Mouse (Mus musculus): Measurements from ENCODE around the gene Mad2l2. TPM values are rescaled to one million over a fixed set of nuclear protein-coding genes. Genes with fewer than 3 reads are reported as not detected.
"Not testable (repeated sequence)": the region's sequence is repeated elsewhere in the genome, so short reads cannot be mapped to it uniquely, and the experiment has no call there.

Mad2l2 gene
- polyA plus RNA-seq, 1 experiment from 2014 or later, result 44.7 TPM

DNA sequence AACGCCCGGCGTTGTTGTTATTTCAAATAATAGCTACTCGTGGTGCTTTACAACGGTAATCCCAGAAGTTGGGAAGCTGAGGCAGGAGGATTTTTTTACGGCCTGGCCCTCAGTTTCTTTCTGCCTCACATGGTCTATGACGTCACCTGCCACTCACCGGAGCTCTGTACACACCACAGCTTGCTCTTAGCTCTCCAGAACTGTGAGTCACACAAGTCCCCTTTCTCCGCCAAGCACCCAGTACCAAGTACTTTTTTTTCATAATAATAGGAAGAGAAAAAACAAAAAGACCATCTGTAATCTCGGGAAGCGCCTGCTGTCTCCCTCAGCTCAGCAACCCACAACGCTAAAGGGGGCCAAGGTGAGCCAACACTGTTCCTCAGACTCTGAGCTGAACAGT is 51.3 kb downstream of the Mad2l2 start:
- Histone ChIP-seq H3K4me3 (ENCODE audit: low read depth, low read length) (no peak overlapping the region), H3K9me3 (ENCODE audit: control insufficient read depth, low read length) (no peaks in the 10 kb centered on the region), H3K27me3 (replicated peaks; ENCODE audit: control insufficient read depth, insufficient read depth, low read length) (peaks cover 29% of the 10 kb centered on the region), H3K4me2 (no peak overlapping the region), H3K36me3 (ENCODE audit: control insufficient read depth, insufficient read depth, low read length) (no peaks in the 10 kb centered on the region), H3K27ac (ENCODE audit: low read depth, low read length) (no peak overlapping the region), H3K9ac (ENCODE audit: low read depth, low read length) (no peak overlapping the region), H3K4me1 (replicated peaks; ENCODE audit: control insufficient read depth, insufficient read depth, low read length) (no peaks in the 10 kb centered on the region)
- no peak for ATAC-seq (replicated peaks; ENCODE audit: low FRiP score)
- 81% methylated on average over 12 of the region's 12 CpGs for WGBS
- DNase-seq (ENCODE audit: low spot score), result no peak

DNA sequence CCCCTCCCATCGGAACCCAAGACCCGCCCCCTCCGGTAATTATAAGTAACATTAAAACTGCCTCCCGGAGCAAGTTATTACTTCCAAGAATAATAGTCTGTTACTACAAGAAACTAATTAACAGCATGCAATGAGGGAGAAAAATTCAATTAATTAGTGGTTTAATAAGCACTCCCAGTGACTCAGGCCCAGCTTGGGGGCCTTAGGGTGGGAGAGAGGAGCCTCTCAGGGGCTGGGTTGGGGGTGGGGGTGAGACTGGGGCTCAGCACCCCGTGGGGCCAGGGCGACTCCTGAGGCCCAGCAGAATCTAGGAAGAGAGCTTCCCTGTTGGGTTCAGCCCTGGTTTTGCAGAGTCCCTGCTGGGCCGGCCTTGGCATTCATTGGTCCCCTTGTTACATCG is 52.2 kb downstream of the Mad2l2 start:
- no peaks in the 10 kb centered on the region for H3K36me3 ChIP-seq (ENCODE audit: control insufficient read depth, insufficient read depth, low read length)
- WGBS, result 30% methylated on average over 8 of the region's 8 CpGs
- H3K4me1 ChIP-seq (replicated peaks; ENCODE audit: control insufficient read depth, insufficient read depth, low read length), result no peaks in the 10 kb centered on the region
- no peak overlapping the region for H3K9ac ChIP-seq (ENCODE audit: low read depth, low read length)
- no peak overlapping the region for H3K27ac ChIP-seq (ENCODE audit: low read depth, low read length)
- no peak for ATAC-seq (replicated peaks; ENCODE audit: low FRiP score)
- H3K27me3 ChIP-seq (replicated peaks; ENCODE audit: control insufficient read depth, insufficient read depth, low read length), result peaks cover 27% of the 10 kb centered on the region
- H3K4me2 ChIP-seq, result no peak overlapping the region
- H3K4me3 ChIP-seq (ENCODE audit: low read depth, low read length), result no peak overlapping the region
- H3K9me3 ChIP-seq (ENCODE audit: control insufficient read depth, low read length), result no peaks in the 10 kb centered on the region
- no peak for DNase-seq (ENCODE audit: low spot score)

DNA sequence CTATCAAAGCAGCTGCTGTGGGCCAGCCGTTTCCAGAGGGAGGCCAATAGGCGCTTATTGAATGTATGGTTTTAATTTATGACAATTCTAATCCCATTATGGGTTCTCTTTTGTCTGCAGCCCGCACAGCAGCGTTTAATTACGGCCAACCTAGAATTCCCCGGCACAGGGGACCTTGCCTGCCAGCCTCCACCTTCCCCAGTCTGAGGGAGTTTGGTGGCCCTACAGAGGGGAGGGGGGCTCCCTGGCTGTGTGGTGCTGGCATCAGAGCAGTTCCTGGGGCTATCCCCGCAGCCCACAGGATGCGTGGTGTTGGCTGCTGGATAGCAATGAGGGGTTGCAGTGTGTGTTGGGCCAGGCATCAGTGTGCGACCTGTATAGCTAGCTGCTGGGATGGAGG is 54.4 kb downstream of the Mad2l2 start:
- H3K9ac ChIP-seq (ENCODE audit: low read depth, low read length), result no peak overlapping the region
- H3K36me3 ChIP-seq (ENCODE audit: control insufficient read depth, insufficient read depth, low read length), result no peaks in the 10 kb centered on the region
- H3K4me2 ChIP-seq, result no peak overlapping the region
- 72% methylated on average over 9 of the region's 9 CpGs for WGBS
- no peak overlapping the region for H3K27ac ChIP-seq (ENCODE audit: low read depth, low read length)
- no peak for DNase-seq (ENCODE audit: low spot score)
- H3K27me3 ChIP-seq (replicated peaks; ENCODE audit: control insufficient read depth, insufficient read depth, low read length), result peaks cover 15% of the 10 kb centered on the region
- no peak overlapping the region for H3K4me3 ChIP-seq (ENCODE audit: low read depth, low read length)
- ATAC-seq (replicated peaks; ENCODE audit: low FRiP score), result no peak
- no peaks in the 10 kb centered on the region for H3K4me1 ChIP-seq (replicated peaks; ENCODE audit: control insufficient read depth, insufficient read depth, low read length)
- H3K9me3 ChIP-seq (ENCODE audit: control insufficient read depth, low read length), result no peaks in the 10 kb centered on the region

DNA sequence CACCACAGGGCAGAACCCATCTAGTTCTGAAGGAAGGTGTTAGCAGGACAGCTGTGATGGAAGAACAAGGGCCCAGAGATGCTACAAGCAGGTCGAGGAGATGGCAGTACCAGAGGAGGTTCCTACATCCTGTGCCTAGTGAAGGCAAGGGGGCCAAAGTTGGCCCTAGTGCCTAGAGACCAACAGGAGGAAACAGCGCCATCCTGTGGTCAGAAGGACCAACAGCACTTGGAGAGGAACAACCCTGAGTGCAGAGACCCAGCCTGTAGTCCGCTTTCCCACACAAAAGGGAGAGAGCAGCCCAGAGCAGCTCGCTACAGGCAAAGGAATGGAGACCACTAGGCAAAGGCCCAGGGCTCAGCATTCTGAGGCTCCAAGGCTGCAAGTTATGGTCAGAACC is 55.6 kb downstream of the Mad2l2 start:
- no peak for ATAC-seq (replicated peaks; ENCODE audit: low FRiP score)
- no peak overlapping the region for H3K4me2 ChIP-seq
- H3K9ac ChIP-seq (ENCODE audit: low read depth, low read length), result no peak overlapping the region
- DNase-seq (ENCODE audit: low spot score), result no peak
- H3K4me1 ChIP-seq (replicated peaks; ENCODE audit: control insufficient read depth, insufficient read depth, low read length), result no peaks in the 10 kb centered on the region
- peaks cover 12% of the 10 kb centered on the region for H3K27me3 ChIP-seq (replicated peaks; ENCODE audit: control insufficient read depth, insufficient read depth, low read length)
- no peaks in the 10 kb centered on the region for H3K9me3 ChIP-seq (ENCODE audit: control insufficient read depth, low read length)
- no peak overlapping the region for H3K4me3 ChIP-seq (ENCODE audit: low read depth, low read length)
- 63% methylated on average over 4 of the region's 4 CpGs for WGBS
- no peaks in the 10 kb centered on the region for H3K36me3 ChIP-seq (ENCODE audit: control insufficient read depth, insufficient read depth, low read length)
- H3K27ac ChIP-seq (ENCODE audit: low read depth, low read length), result no peak overlapping the region

DNA sequence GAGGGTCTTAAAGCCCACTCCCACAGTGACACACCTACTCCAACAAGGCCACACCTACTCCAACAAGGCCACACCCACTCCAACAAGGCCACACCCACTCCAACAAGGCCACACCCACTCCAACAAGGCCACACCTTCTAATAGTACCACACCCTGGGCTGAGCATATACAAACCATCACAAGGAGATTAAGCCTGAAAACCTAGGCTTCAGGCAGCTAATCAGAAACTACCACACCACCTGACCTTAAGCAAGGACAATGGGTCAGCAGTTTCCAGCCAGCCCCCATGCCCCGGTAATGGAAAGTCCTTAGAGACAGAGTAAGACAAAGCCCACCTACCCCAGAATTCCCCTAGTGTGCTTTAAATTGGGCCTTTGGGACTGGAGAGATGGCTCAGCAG is 58.6 kb downstream of the Mad2l2 start:
- H3K4me2 ChIP-seq; H3K9me3 ChIP-seq (ENCODE audit: control insufficient read depth, low read length); DNase-seq (ENCODE audit: low spot score); H3K36me3 ChIP-seq (ENCODE audit: control insufficient read depth, insufficient read depth, low read length); H3K27ac ChIP-seq (ENCODE audit: low read depth, low read length); H3K4me3 ChIP-seq (ENCODE audit: low read depth, low read length); H3K9ac ChIP-seq (ENCODE audit: low read depth, low read length); H3K27me3 ChIP-seq (replicated peaks; ENCODE audit: control insufficient read depth, insufficient read depth, low read length); H3K4me1 ChIP-seq (replicated peaks; ENCODE audit: control insufficient read depth, insufficient read depth, low read length): not testable (repeated sequence)
- WGBS, result 81% methylated on average over 1 of the region's 1 CpGs
- peak; percentile 61; the same call in 1 of the 2 replicates for ATAC-seq (replicated peaks; ENCODE audit: low FRiP score)

DNA sequence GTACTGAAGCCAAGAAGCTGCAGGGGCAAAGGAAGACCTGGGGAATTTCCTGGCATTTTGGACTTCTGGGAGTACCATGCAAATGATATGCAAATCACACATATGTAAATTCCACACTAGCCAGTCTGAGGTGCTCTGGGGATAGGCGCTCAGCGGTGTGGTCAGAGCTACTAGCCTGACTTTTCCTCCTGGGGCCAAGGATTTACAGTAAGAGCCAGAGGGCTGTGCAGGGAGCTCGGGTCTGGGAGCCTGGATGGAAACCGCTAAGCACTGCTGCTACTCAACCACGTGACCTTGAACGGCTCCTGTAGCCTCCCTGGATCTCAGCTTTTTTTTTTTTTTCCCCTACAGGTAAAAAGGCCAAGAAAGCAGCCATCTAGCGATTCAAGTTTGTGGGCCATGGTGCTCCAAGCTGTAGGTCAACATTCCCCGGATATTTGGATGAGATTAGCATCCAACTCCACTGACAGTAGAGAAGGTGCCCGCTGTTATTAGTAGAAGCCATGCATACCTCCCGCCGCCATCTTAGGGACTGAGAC is 62.6 kb downstream of the Mad2l2 start:
- DNase-seq (ENCODE audit: low spot score) (no peak), ATAC-seq (replicated peaks; ENCODE audit: low FRiP score) (no peak)
- no peaks in the 10 kb centered on the region for H3K36me3 ChIP-seq (ENCODE audit: control insufficient read depth, insufficient read depth, low read length)

GRCm38 (mm10) chr4:148194400-148194799 is 64.2 kb downstream of the Mad2l2 start:
- Histone ChIP-seq H3K27ac (ENCODE audit: low read depth, low read length) (no peak overlapping the region), H3K4me1 (replicated peaks; ENCODE audit: control insufficient read depth, insufficient read depth, low read length) (no peaks in the 10 kb centered on the region), H3K4me2 (no peak overlapping the region), H3K4me3 (ENCODE audit: low read depth, low read length) (no peak overlapping the region), H3K9ac (ENCODE audit: low read depth, low read length) (no peak overlapping the region), H3K36me3 (ENCODE audit: control insufficient read depth, insufficient read depth, low read length) (no peaks in the 10 kb centered on the region), H3K9me3 (ENCODE audit: control insufficient read depth, low read length) (no peaks in the 10 kb centered on the region), H3K27me3 (replicated peaks; ENCODE audit: control insufficient read depth, insufficient read depth, low read length) (peaks cover 5% of the 10 kb centered on the region; the same call in 1 of the 2 replicates)
- DNase-seq (ENCODE audit: low spot score), result no peak
- ATAC-seq (replicated peaks; ENCODE audit: low FRiP score), result no peak

More for the DNA sequence above, 62.6 kb downstream of the Mad2l2 start:
- Histone ChIP-seq H3K9ac (ENCODE audit: low read depth, low read length) (no peak overlapping the region), H3K9me3 (ENCODE audit: control insufficient read depth, low read length) (no peaks in the 10 kb centered on the region), H3K27ac (ENCODE audit: low read depth, low read length) (no peak overlapping the region), H3K4me2 (no peak overlapping the region), H3K27me3 (replicated peaks; ENCODE audit: control insufficient read depth, insufficient read depth, low read length) (peaks cover 5% of the 10 kb centered on the region; the same call in 1 of the 2 replicates), H3K4me3 (ENCODE audit: low read depth, low read length) (no peak overlapping the region), H3K4me1 (replicated peaks; ENCODE audit: control insufficient read depth, insufficient read depth, low read length) (no peaks in the 10 kb centered on the region)
- WGBS, result 30% methylated on average over 11 of the region's 11 CpGs

Small RNAs within 50 kb of the gene (microRNA-seq; reads per million reads assigned to microRNA genes)
- not detected for gene Mir7022 (ENCODE audit: borderline number of aligned reads)

Other genes with a start within 250 kb of the Mad2l2 start
- 36.0 and 37.6 TPM in 2 replicates for gene Mfn2, start 225.7 kb upstream of the Mad2l2 start, polyA plus RNA-seq (2014; fragmentation: Nextera tagmentation; extraction: Ambion mirVana)
- 32.6 and 33.9 TPM in 2 replicates for gene Plod1, start 193.6 kb upstream of the Mad2l2 start, polyA plus RNA-seq (2014; fragmentation: Nextera tagmentation; extraction: Ambion mirVana)
- 18.6 and 19.2 TPM in 2 replicates for gene 2510039O18Rik, start 189.5 kb upstream of the Mad2l2 start, polyA plus RNA-seq (2014; fragmentation: Nextera tagmentation; extraction: Ambion mirVana)
- gene Nppb, start 144.6 kb upstream of the Mad2l2 start, polyA plus RNA-seq (2014; fragmentation: Nextera tagmentation; extraction: Ambion mirVana), result 1.1 TPM in 1 of 2 replicates, not detected in the other
- gene Nppa, start 129.7 kb upstream of the Mad2l2 start, polyA plus RNA-seq (2014; fragmentation: Nextera tagmentation; extraction: Ambion mirVana), result 7.2 and 32.9 TPM in 2 replicates
- gene Clcn6, start 91.6 kb upstream of the Mad2l2 start, polyA plus RNA-seq (2014; fragmentation: Nextera tagmentation; extraction: Ambion mirVana), result 2.0 and 2.4 TPM in 2 replicates
- gene Mthfr, start 91.3 kb upstream of the Mad2l2 start, polyA plus RNA-seq (2014; fragmentation: Nextera tagmentation; extraction: Ambion mirVana), result 15.5 and 16.1 TPM in 2 replicates
- 18.3 and 20.9 TPM in 2 replicates for gene Agtrap, start 42.4 kb upstream of the Mad2l2 start, polyA plus RNA-seq (2014; fragmentation: Nextera tagmentation; extraction: Ambion mirVana)
- gene Draxin, start 314 bp downstream of the Mad2l2 start, polyA plus RNA-seq (2014; fragmentation: Nextera tagmentation; extraction: Ambion mirVana), result 0.12 and 0.31 TPM in 2 replicates
- 30.6 and 34.4 TPM in 2 replicates for gene Fbxo6, start 21.8 kb downstream of the Mad2l2 start, polyA plus RNA-seq (2014; fragmentation: Nextera tagmentation; extraction: Ambion mirVana)
- gene Fbxo44, start 30.1 kb downstream of the Mad2l2 start, polyA plus RNA-seq (2014; fragmentation: Nextera tagmentation; extraction: Ambion mirVana), result 2.9 and 3.0 TPM in 2 replicates
- 0.73 and 0.74 TPM in 2 replicates for gene Fbxo2, start 30.2 kb downstream of the Mad2l2 start, polyA plus RNA-seq (2014; fragmentation: Nextera tagmentation; extraction: Ambion mirVana)
- 0.04 TPM in 1 of 2 replicates, not detected in the other for gene Disp3, start 157.6 kb downstream of the Mad2l2 start, polyA plus RNA-seq (2014; fragmentation: Nextera tagmentation; extraction: Ambion mirVana)